Mouse (Mus musculus) embryonic facial prominence, embryonic 13.5 days (tissue): ENCODE measurements around the gene Prpsap1. TPM values are rescaled to one million over a fixed set of nuclear protein-coding genes. Genes with fewer than 3 reads are reported as not detected.
"Not testable (repeated sequence)": the region's sequence is repeated elsewhere in the genome, so short reads cannot be mapped to it uniquely, and the experiment has no call there.

Experiments
- ATAC-seq: fragments of 200-750 bp; cut with Nextera tagmentation; 2 replicates; pipeline ENCODE4 v1.8.0; 2017; ENCODE audit warnings: low read depth; ENCODE audit not compliant: insufficient number of reproducible peaks, insufficient read depth, low FRiP score, low TSS enrichment
- H3K27ac ChIP-seq: fragments of 300-500 bp; sonication (generic); 2 replicates; pipeline ENCODE4 v1.5.1; 2015; ENCODE audit warnings: moderate library complexity, mild to moderate bottlenecking, inconsistent platforms
- H3K27me3 ChIP-seq: fragments of 300-500 bp; sonication (generic); 2 replicates; pipeline ENCODE4 v1.6.1; 2015; ENCODE audit warnings: mild to moderate bottlenecking, inconsistent platforms
- H3K36me3 ChIP-seq: fragments of 300-500 bp; sonication (generic); 2 replicates; pipeline ENCODE4 v1.6.1; 2015; ENCODE audit warnings: mild to moderate bottlenecking, inconsistent platforms
- H3K4me1 ChIP-seq: fragments of 300-500 bp; sonication (generic); 2 replicates; pipeline ENCODE4 v1.6.1; 2015; ENCODE audit warnings: inconsistent platforms
- H3K4me2 ChIP-seq: fragments of 300-500 bp; sonication (generic); 2 replicates; pipeline ENCODE4 v1.6.1; 2015; ENCODE audit warnings: moderate library complexity, mild to moderate bottlenecking, inconsistent platforms
- H3K4me3 ChIP-seq: fragments of 300-500 bp; sonication (generic); 2 replicates; pipeline ENCODE4 v1.5.1; 2015; ENCODE audit warnings: mild to moderate bottlenecking, inconsistent platforms
- H3K9ac ChIP-seq: fragments of 300-500 bp; sonication (generic); 2 replicates; pipeline ENCODE4 v1.6.1; 2015; ENCODE audit warnings: mild to moderate bottlenecking, inconsistent platforms
- H3K9me3 ChIP-seq: fragments of 300-500 bp; sonication (generic); 2 replicates; pipeline ENCODE4 v1.6.1; 2016; ENCODE audit warnings: inconsistent platforms
- WGBS: fragments of 180-500 bp; shearing (Covaris S2); methylation state at CpG from one replicate; pipeline ENCODE4 v1.1.7; 2015; ENCODE audit warnings: mixed read lengths; 5-methylcytosine and 5-hydroxymethylcytosine counted together
- polyA plus RNA-seq: library from polyadenylated mRNA; unstranded; fragments of >200 nt; fragmentation: Nextera tagmentation; extraction: Ambion mirVana; gene quantifications from 2 replicates; pipeline ENCODE4 v1.2.1, GENCODE M21; 2015

The Prpsap1 gene
- polyA plus RNA-seq, 1 experiment from 2014 or later = 186 TPM

DNA sequence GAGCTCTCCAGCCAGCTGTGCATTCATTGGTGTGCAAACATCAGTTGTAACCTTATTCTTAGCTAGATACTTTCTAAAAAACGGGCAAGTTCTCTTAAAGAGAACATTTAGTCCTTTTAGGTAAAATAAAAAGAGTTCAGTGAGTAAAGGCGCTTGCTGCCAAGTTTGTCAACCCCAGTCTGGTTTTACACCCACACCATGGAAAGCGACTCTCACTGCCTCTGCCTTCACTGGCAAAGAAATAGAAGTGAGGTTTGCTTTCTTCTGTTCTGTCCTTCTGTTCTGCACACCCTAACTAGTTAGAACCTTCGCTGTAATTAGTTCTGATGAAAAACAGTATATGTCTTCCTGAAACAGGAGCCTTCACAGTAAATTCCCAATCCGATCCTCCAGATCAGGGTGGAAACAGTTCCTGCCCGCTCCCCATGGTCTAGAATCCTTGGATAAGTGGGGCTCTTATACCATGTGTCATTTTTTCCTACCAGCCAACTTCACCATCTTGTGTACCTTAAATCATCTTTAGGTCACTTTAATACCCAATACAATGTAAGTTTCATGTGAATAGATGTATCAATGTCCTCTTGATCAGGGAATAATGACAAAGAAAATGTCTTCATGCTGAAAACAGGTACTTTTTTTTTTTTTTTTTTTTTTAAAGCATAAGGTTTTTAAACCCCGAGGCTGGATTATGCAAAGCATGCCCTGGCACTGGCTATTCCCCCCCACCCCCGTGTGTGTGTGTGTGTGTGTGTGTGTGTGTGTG, 61.2 kb downstream of the Prpsap1 start:
- no peak overlapping the region for H3K4me3 ChIP-seq
- peaks cover 14% of the 10 kb centered on the region for H3K36me3 ChIP-seq
- no peak overlapping the region for H3K9ac ChIP-seq
- ATAC-seq = no peak
- H3K9me3 ChIP-seq = no peaks in the 10 kb centered on the region
- H3K4me1 ChIP-seq = peaks cover 45% of the 10 kb centered on the region
- H3K4me2 ChIP-seq = peak overlapping the region; percentile 68
- H3K27ac ChIP-seq = peak overlapping the region; percentile 51; the same call in 1 of the 2 replicates
- H3K27me3 ChIP-seq = no peaks in the 10 kb centered on the region
- WGBS = 47% methylated on average over 8 of the region's 8 CpGs

DNA sequence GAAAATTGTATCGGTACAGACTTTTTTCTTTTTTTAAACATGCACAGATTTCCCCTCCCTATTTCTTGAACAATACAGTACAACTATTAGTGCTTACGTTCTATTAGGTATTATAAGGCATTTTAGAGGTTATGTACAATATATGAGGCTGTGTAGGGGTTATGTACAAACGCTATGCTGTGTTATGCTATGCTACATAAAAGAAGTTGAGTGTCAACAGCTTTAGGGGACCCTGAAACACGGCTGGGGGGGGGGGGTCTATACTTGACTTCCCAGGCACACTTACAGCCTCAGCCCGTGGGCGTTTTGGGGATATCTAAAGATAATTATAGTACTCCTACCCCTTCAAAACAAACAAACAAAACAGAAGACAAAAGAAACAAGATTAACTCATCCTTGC, 61.9 kb downstream of the Prpsap1 start:
- WGBS = 43% methylated on average over 6 of the region's 6 CpGs
- Histone ChIP-seq H3K27ac (no peak overlapping the region), H3K4me2 (no peak overlapping the region)

DNA sequence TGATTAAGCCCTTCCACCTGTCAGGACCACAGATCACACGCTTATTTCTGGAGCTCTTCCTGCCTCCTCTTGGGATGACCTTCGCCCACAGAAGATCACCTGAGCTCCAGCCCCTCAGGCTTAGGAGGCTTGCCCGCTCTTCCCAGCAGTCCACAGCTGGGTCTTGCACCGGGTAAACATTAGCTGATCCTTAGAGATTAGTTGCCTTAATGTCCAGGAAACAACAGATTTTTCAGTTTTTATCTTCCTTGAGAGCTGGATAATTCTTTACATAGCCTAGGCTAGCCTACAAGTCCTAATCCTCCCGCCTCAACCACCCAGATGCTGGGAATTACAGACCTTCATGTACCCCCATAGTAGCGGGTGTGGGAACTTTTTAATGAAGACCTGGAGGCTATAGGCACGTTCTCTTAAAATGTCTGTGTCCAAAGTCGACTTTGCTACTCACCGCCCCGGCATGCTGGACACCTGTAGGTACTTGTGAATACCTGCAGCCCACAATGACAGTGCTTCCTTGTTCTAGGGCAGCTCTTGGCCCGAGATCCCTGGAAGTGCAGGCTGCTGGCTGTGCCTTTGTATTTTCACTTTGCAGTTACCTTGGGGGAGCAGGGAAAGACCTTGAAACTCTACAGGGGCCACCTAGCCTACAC, 62.4 kb downstream of the Prpsap1 start:
- Histone ChIP-seq H3K9ac (no peak overlapping the region), H3K9me3 (no peaks in the 10 kb centered on the region), H3K4me1 (peaks cover 34% of the 10 kb centered on the region), H3K27me3 (no peaks in the 10 kb centered on the region), H3K4me3 (no peak overlapping the region), H3K4me2 (peak overlapping the region; percentile 12; the same call in 1 of the 2 replicates), H3K27ac (no peak overlapping the region), H3K36me3 (peaks cover 1% of the 10 kb centered on the region)
- 37% methylated on average over 11 of the region's 11 CpGs for WGBS
- ATAC-seq = no peak

More for the DNA sequence above, 61.9 kb downstream of the Prpsap1 start:
- Histone ChIP-seq H3K9me3 (no peaks in the 10 kb centered on the region), H3K27me3 (no peaks in the 10 kb centered on the region), H3K4me1 (peaks cover 40% of the 10 kb centered on the region), H3K9ac (no peak overlapping the region), H3K4me3 (no peak overlapping the region), H3K36me3 (peaks cover 7% of the 10 kb centered on the region)
- no peak for ATAC-seq

- H3K27ac ChIP-seq = no peak overlapping the region
Observed at GRCm38 (mm10) chr11:116430723-116431427, 63.1 kb downstream of the Prpsap1 start.

GRCm38 (mm10) chr11:116429862-116430613, 64.0 kb downstream of the Prpsap1 start:
- Histone ChIP-seq H3K4me3 (no peak overlapping the region), H3K27ac (no peak overlapping the region), H3K9ac (no peak overlapping the region), H3K9me3 (no peaks in the 10 kb centered on the region), H3K27me3 (no peaks in the 10 kb centered on the region), H3K36me3 (no peaks in the 10 kb centered on the region), H3K4me1 (peaks cover 19% of the 10 kb centered on the region), H3K4me2 (no peak overlapping the region)
- no peak for ATAC-seq
- 80% methylated on average over 9 of the region's 9 CpGs for WGBS

More at GRCm38 (mm10) chr11:116430723-116431427, 63.1 kb downstream of the Prpsap1 start:
- H3K9ac ChIP-seq = no peak overlapping the region
- no peaks in the 10 kb centered on the region for H3K9me3 ChIP-seq
- H3K4me2 ChIP-seq = peak overlapping the region; percentile 12; the same call in 1 of the 2 replicates
- no peak overlapping the region for H3K4me3 ChIP-seq
- no peaks in the 10 kb centered on the region; the same call in 1 of the 2 replicates for H3K36me3 ChIP-seq
- ATAC-seq = no peak
- peaks cover 28% of the 10 kb centered on the region for H3K4me1 ChIP-seq
- WGBS = 39% methylated on average over 22 of the region's 22 CpGs
- H3K27me3 ChIP-seq = no peaks in the 10 kb centered on the region

GRCm38 (mm10) chr11:116428872-116429859, 64.8 kb downstream of the Prpsap1 start:
- H3K4me2 ChIP-seq = no peak overlapping the region
- H3K9me3 ChIP-seq = no peaks in the 10 kb centered on the region
- 47% methylated on average over 13 of the region's 13 CpGs for WGBS
- no peak overlapping the region for H3K9ac ChIP-seq
- H3K4me1 ChIP-seq = peaks cover 19% of the 10 kb centered on the region; the same call in 1 of the 2 replicates
- no peak for ATAC-seq
- no peak overlapping the region for H3K4me3 ChIP-seq
- no peaks in the 10 kb centered on the region for H3K36me3 ChIP-seq
- no peak overlapping the region for H3K27ac ChIP-seq
- no peaks in the 10 kb centered on the region for H3K27me3 ChIP-seq

DNA sequence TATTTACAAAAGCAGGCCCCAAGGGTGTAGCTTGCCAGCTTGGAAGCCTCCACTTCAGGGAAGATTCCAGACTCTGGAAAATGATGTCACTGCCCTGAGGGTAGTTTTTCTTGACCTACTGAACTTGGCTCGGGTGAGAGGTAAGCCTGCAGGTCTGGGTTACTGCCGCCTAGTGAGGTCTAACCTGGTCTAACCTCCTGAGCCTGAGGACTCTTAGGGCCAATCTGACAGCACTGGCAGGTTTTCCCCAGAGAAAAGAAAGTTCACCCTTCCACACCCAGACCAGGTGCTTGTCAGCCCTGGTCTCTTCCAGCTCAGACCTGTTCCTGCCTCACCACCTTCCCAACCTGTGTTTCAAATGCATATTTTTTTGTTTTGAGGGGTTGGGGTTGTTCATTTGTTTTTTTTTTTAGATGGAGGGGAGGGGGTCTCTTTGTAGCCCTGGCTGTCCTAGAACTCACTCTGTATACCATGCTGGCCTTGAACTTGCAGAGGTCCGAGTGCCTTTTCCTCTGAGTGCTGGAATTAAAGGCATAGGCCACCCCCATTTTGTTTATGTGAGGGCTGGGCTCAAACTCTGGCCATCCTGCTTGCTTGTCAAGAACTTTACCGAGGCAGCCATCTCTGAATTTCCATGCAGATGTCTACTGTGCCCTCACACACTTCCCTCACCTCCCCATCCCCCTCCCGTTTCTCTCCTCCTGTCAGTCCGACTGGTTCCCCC, 67.0 kb downstream of the Prpsap1 start:
- H3K27me3 ChIP-seq = no peaks in the 10 kb centered on the region
- H3K4me1 ChIP-seq = peaks cover 12% of the 10 kb centered on the region; the same call in 1 of the 2 replicates
- no peak overlapping the region for H3K27ac ChIP-seq
- H3K9me3 ChIP-seq = no peaks in the 10 kb centered on the region
- no peaks in the 10 kb centered on the region for H3K36me3 ChIP-seq
- H3K9ac ChIP-seq = no peak overlapping the region
- WGBS = 62% methylated on average over 6 of the region's 6 CpGs
- ATAC-seq = no peak
- H3K4me3 ChIP-seq = no peak overlapping the region
- H3K4me2 ChIP-seq = no peak overlapping the region

DNA sequence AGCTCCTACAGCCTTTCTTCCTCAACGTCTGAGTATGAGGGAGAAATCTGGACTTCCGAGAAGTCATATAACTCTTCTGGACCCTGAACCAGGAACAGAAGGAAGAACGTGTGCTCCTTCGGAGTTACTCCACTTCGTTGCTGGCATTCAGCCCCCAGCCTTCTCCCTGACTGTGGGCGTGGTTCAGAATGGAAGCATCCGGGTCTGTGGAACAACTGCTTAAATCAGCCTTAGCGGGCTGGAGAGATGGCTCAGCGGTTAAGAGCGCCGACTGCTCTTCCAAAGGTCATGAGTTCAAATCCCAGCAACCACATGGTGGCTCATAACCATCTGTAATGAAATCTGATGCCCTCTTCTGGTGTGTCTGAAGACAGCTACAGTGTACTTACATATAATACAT, 67.7 kb downstream of the Prpsap1 start:
- H3K9ac ChIP-seq, H3K4me1 ChIP-seq, ATAC-seq, H3K9me3 ChIP-seq, H3K27me3 ChIP-seq, H3K36me3 ChIP-seq, H3K4me2 ChIP-seq, H3K27ac ChIP-seq, H3K4me3 ChIP-seq: not testable (repeated sequence)
- WGBS = 83% methylated on average over 11 of the region's 11 CpGs

GRCm38 (mm10) chr11:116424621-116425407, 69.2 kb downstream of the Prpsap1 start:
- H3K9me3 ChIP-seq = no peaks in the 10 kb centered on the region
- no peaks in the 10 kb centered on the region for H3K36me3 ChIP-seq
- H3K4me2 ChIP-seq = no peak overlapping the region
- H3K27me3 ChIP-seq = no peaks in the 10 kb centered on the region
- ATAC-seq = no peak
- WGBS = 48% methylated on average over 8 of the region's 8 CpGs
- H3K4me1 ChIP-seq = no peaks in the 10 kb centered on the region
- no peak overlapping the region for H3K4me3 ChIP-seq
- H3K27ac ChIP-seq = no peak overlapping the region
- no peak overlapping the region for H3K9ac ChIP-seq
